In genomic region chr7:68357407-68357806, GRCm38 (mm10) we compare ENCODE assay signal across 7 mouse cellular contexts.
DNase-seq lines count a peak whose midpoint lies in the region; ATAC-seq and TF ChIP-seq lines count a peak whose summit lies in the region.

No protein-coding gene starts in this region.

- no peaks in the 10 kb centered on the region for H3K9me3 ChIP-seq in limb, embryonic 10.5 days (replicated peaks)

- ATAC-seq in CD4-positive, CD25-positive, alpha-beta regulatory T cell, adult 4 months = peak; percentile 65

- H3K27ac ChIP-seq in embryonic fibroblast, embryonic 13.5 days (ENCODE audit: insufficient read depth, low read length) = 0 out of 2 replicates have a peak overlapping the region, but pooled peaks have one; percentile 47
- no peak overlapping the region for H3K27ac ChIP-seq in limb, embryonic 10.5 days

- H3K4me1 ChIP-seq in embryonic fibroblast, embryonic 13.5 days (ENCODE audit: control insufficient read depth, insufficient read depth, low read length) = peaks cover 6% of the 10 kb centered on the region; the same call in 1 of the 2 replicates
- peaks cover 39% of the 10 kb centered on the region for H3K4me1 ChIP-seq in limb, embryonic 10.5 days

- H3K27me3 ChIP-seq in limb, embryonic 10.5 days (ENCODE audit: low read depth, poor library complexity, severe bottlenecking) = peaks cover 17% of the 10 kb centered on the region

- H3K36me3 ChIP-seq in limb, embryonic 10.5 days = no peaks in the 10 kb centered on the region

- H3K4me3 ChIP-seq in embryonic fibroblast, embryonic 13.5 days (ENCODE audit: insufficient read depth, low read length) = no peak overlapping the region
- no peak overlapping the region for H3K4me3 ChIP-seq in limb, embryonic 10.5 days

- WGBS in limb, embryonic 10.5 days = 22% methylated on average over 7 of the region's 7 CpGs

- DNase-seq in B cell, adult 2 months = peak; percentile 57 to 63
- DNase-seq in c-Kit-positive CD71-negative TER-119-negative erythroid progenitor cells, embryonic 14.5 days (ENCODE audit: low read depth) = peak; percentile 50
- DNase-seq in kidney, adult 8-10 months = peak; percentile 50 to 64
- peak; percentile 73 for DNase-seq in limb, embryonic 10.5 days (ENCODE audit: low spot score)
- peak; percentile 55 for DNase-seq in right cerebral cortex, adult 18-20 months

- TF ChIP-seq POLR2A in embryonic fibroblast, embryonic 13.5 days (IDR thresholded peaks at IDR 0.05; ENCODE audit: low read depth, low read length) = no peak

- TF ChIP-seq CTCF in embryonic fibroblast, embryonic 13.5 days (IDR thresholded peaks at IDR 0.05; ENCODE audit: borderline replicate concordance, insufficient read depth, low read length) = peak; percentile 11; the same call in 1 of the 2 replicates
